11 mouse cellular contexts compared by ENCODE assay signal in genomic region chr9:35098762-35099161, GRCm38 (mm10). TPM values are rescaled to one million over a fixed set of nuclear protein-coding genes. Genes with fewer than 3 reads are reported as not detected.
DNase-seq lines count a peak whose midpoint lies in the region; ATAC-seq and TF ChIP-seq lines count a peak whose summit lies in the region.
"Had no signal": no experiment of that assay in that cellular context is flagged by ENCODE, and none has a peak within 500 bp of the region (broad histone marks: within the 10 kb centered on the region; RNA-seq: fewer than 3 reads in every experiment).

No protein-coding gene starts in this region.

- TF ChIP-seq CTCF in heart, adult 2 months (IDR thresholded peaks at IDR 0.05), result no peak
- no peak for TF ChIP-seq CTCF in lung, postnatal 0 days (IDR thresholded peaks at IDR 0.05)
- TF ChIP-seq CTCF in stomach, postnatal 0 days (IDR thresholded peaks at IDR 0.05; ENCODE audit: low read depth), result no peak

- intact Hi-C loops in heart, adult 2 months (cut with DNase I), result no loop called here

- peak; percentile 9 to 26 for DNase-seq in heart, adult 2 months
- DNase-seq in heart, adult 18-20 months, result no peak
- DNase-seq in lung, postnatal 0 days (ENCODE audit: low spot score), result no peak
- no peak for DNase-seq in lung, postnatal 25 days (ENCODE audit: low spot score)
- no peak for DNase-seq in stomach, postnatal 0 days (ENCODE audit: low spot score)
- DNase-seq in cerebellum, adult 9-11 months, result no peak
- DNase-seq in limb, embryonic 10.5 days (ENCODE audit: low spot score), result no peak
- DNase-seq: embryo, embryonic 11 days had no signal

- 76% methylated on average over 4 of the region's 4 CpGs for WGBS in heart, adult 2 months
- 56% methylated on average over 4 of the region's 4 CpGs for WGBS in lung, postnatal 0 days
- whole genome bisulfite sequencing in intestine, embryonic 16.5 days, result 76% methylated on average over 4 of the region's 4 CpGs
- 65% methylated on average over 4 of the region's 4 CpGs for WGBS in stomach, postnatal 0 days
- 84% methylated on average over 4 of the region's 4 CpGs for WGBS in limb, embryonic 10.5 days

- H3K27ac ChIP-seq in heart, adult 2 months, result no peak overlapping the region
- H3K27ac ChIP-seq in lung, postnatal 0 days (ENCODE audit: low read length), result no peak overlapping the region
- H3K27ac ChIP-seq in intestine, embryonic 16.5 days (ENCODE audit: low read length), result no peak overlapping the region
- no peak overlapping the region for H3K27ac ChIP-seq in stomach, postnatal 0 days (replicated peaks)
- no peak overlapping the region for H3K27ac ChIP-seq in limb, embryonic 10.5 days
- H3K27ac ChIP-seq: hindbrain, embryonic 15.5 days had no signal

- peaks cover 4% of the 10 kb centered on the region; the same call in 1 of the 2 replicates for H3K36me3 ChIP-seq in heart, adult 2 months (ENCODE audit: control insufficient read depth, insufficient read depth, low read length)
- H3K36me3 ChIP-seq in lung, postnatal 0 days (ENCODE audit: insufficient read depth, low read length), result no peaks in the 10 kb centered on the region
- H3K36me3 ChIP-seq in intestine, embryonic 16.5 days (ENCODE audit: control insufficient read depth, insufficient read depth, low read length), result no peaks in the 10 kb centered on the region
- 0 out of 2 replicates have a peak, but pooled peaks cover 2% of the 10 kb centered on the region for H3K36me3 ChIP-seq in stomach, postnatal 0 days (ENCODE audit: control insufficient read depth, insufficient read depth, low read length)
- peaks cover 11% of the 10 kb centered on the region for H3K36me3 ChIP-seq in limb, embryonic 10.5 days
- H3K36me3 ChIP-seq: hindbrain, embryonic 15.5 days had no signal

- H3K79me2 ChIP-seq in heart, adult 2 months (replicated peaks; ENCODE audit: control insufficient read depth, insufficient read depth, low read length), result peaks cover 4% of the 10 kb centered on the region

- no peak overlapping the region for H3K4me3 ChIP-seq in heart, adult 2 months
- H3K4me3 ChIP-seq in lung, postnatal 0 days (ENCODE audit: low read depth, low read length), result no peak overlapping the region
- peak overlapping the region; percentile 23 for H3K4me3 ChIP-seq in intestine, embryonic 16.5 days (ENCODE audit: low read length)
- H3K4me3 ChIP-seq in stomach, postnatal 0 days (ENCODE audit: low read depth, low read length), result no peak overlapping the region
- H3K4me3 ChIP-seq in limb, embryonic 10.5 days, result no peak overlapping the region
- H3K4me3 ChIP-seq: hindbrain, embryonic 15.5 days had no signal

- ATAC-seq in lung, postnatal 0 days, result peak; percentile 33
- peak; percentile 15; the same call in 1 of the 2 replicates for ATAC-seq in intestine, embryonic 16.5 days
- ATAC-seq in stomach, postnatal 0 days (ENCODE audit: low FRiP score, low TSS enrichment), result peak; percentile 50; the same call in 1 of the 2 replicates

- no peaks in the 10 kb centered on the region for H3K9me3 ChIP-seq in lung, postnatal 0 days (ENCODE audit: low read length)
- no peaks in the 10 kb centered on the region for H3K9me3 ChIP-seq in intestine, embryonic 16.5 days (ENCODE audit: control insufficient read depth, low read length)
- H3K9me3 ChIP-seq in stomach, postnatal 0 days (ENCODE audit: control insufficient read depth, low read length), result no peaks in the 10 kb centered on the region
- no peaks in the 10 kb centered on the region for H3K9me3 ChIP-seq in limb, embryonic 10.5 days (replicated peaks)
- H3K9me3 ChIP-seq: hindbrain, embryonic 15.5 days had no signal

- peaks cover 6% of the 10 kb centered on the region for H3K4me1 ChIP-seq in heart, adult 2 months (ENCODE audit: control insufficient read depth, insufficient read depth, low read length)
- H3K4me1 ChIP-seq in lung, postnatal 0 days (ENCODE audit: insufficient read depth, low read depth, low read length), result peaks cover 5% of the 10 kb centered on the region; the same call in 1 of the 2 replicates
- peaks cover 12% of the 10 kb centered on the region; the same call in 1 of the 2 replicates for H3K4me1 ChIP-seq in intestine, embryonic 16.5 days (ENCODE audit: control insufficient read depth, insufficient read depth, low read length)
- no peaks in the 10 kb centered on the region for H3K4me1 ChIP-seq in stomach, postnatal 0 days (replicated peaks; ENCODE audit: control insufficient read depth, insufficient read depth)
- H3K4me1 ChIP-seq in limb, embryonic 10.5 days, result no peaks in the 10 kb centered on the region
- H3K4me1 ChIP-seq: hindbrain, embryonic 15.5 days had no signal

- TF ChIP-seq POLR2A in heart, adult 2 months (IDR thresholded peaks at IDR 0.05; ENCODE audit: insufficient read depth, low read depth, low read length), result no peak

- no peak overlapping the region for H3K9ac ChIP-seq in heart, adult 2 months (ENCODE audit: low read depth, low read length)
- no peak overlapping the region for H3K9ac ChIP-seq in lung, postnatal 0 days (replicated peaks; ENCODE audit: low read depth)
- H3K9ac ChIP-seq in intestine, embryonic 16.5 days (ENCODE audit: low read depth, low read length), result peak overlapping the region; percentile 53
- H3K9ac ChIP-seq in stomach, postnatal 0 days (ENCODE audit: low read length), result no peak overlapping the region
- H3K9ac ChIP-seq: hindbrain, embryonic 15.5 days had no signal

- H3K4me2 ChIP-seq in lung, postnatal 0 days (replicated peaks; ENCODE audit: low read depth, low read length), result no peak overlapping the region
- no peak overlapping the region for H3K4me2 ChIP-seq in intestine, embryonic 16.5 days (ENCODE audit: low read depth, low read length)
- H3K4me2 ChIP-seq in stomach, postnatal 0 days (replicated peaks; ENCODE audit: low read depth), result no peak overlapping the region
- H3K4me2 ChIP-seq: hindbrain, embryonic 15.5 days had no signal

- TF ChIP-seq EP300 in heart, adult 2 months (IDR thresholded peaks at IDR 0.05; ENCODE audit: insufficient read depth, low read depth, low read length), result no peak
- TF ChIP-seq EP300 in lung, postnatal 0 days (IDR thresholded peaks at IDR 0.05), result no peak
- TF ChIP-seq EP300 in stomach, postnatal 0 days (optimal IDR thresholded peaks at IDR 0.05), result no peak

- H3K27me3 ChIP-seq in heart, adult 2 months (ENCODE audit: control insufficient read depth, insufficient read depth, low read length), result no peaks in the 10 kb centered on the region
- H3K27me3 ChIP-seq in lung, postnatal 0 days (replicated peaks; ENCODE audit: insufficient read depth, low read length), result no peaks in the 10 kb centered on the region
- no peaks in the 10 kb centered on the region for H3K27me3 ChIP-seq in intestine, embryonic 16.5 days (replicated peaks; ENCODE audit: control insufficient read depth, insufficient read depth, low read length)
- no peaks in the 10 kb centered on the region for H3K27me3 ChIP-seq in stomach, postnatal 0 days (ENCODE audit: control insufficient read depth, insufficient read depth, low read length)
- no peaks in the 10 kb centered on the region for H3K27me3 ChIP-seq in limb, embryonic 10.5 days (ENCODE audit: low read depth, poor library complexity, severe bottlenecking)
- H3K27me3 ChIP-seq: CH12.LX; hindbrain, embryonic 15.5 days had no signal

RNA-seq across cellular contexts. Expression of gene St3gal4, which starts 20.3 kb away (rescaled TPM):
- total RNA-seq in heart, adult 2 months (2021), result 10 to 100 TPM; 26.1 to 29.5 TPM
- polyA plus RNA-seq in heart, adult 2 months (2012; rRNA removed), result 8.6 and 11.9 TPM in 2 replicates
- total RNA-seq in heart, adult 18-20 months (2021), result 10 to 100 TPM; 24.1 to 26.0 TPM
- 50.0 and 55.7 TPM in 2 replicates for polyA plus RNA-seq in lung, postnatal 0 days (2015; fragmentation: Nextera tagmentation; extraction: Ambion mirVana)
- polyA plus RNA-seq in intestine, embryonic 16.5 days (2015; fragmentation: Nextera tagmentation; extraction: Ambion mirVana), result 250 and 291 TPM in 2 replicates
- polyA plus RNA-seq in stomach, postnatal 0 days (2015; fragmentation: Nextera tagmentation; extraction: Ambion mirVana), result 14.6 and 14.7 TPM in 2 replicates
- polyA plus RNA-seq in limb, embryonic 10.5 days (2016; fragmentation: Nextera tagmentation; extraction: Ambion mirVana), result 19.0 and 21.3 TPM in 2 replicates

Comparison
In these comparisons a context has a peak if more than half of its experiments do, and no peak if none do; other contexts are left out.
1. DNase-seq: peak in heart, adult 2 months (2 of 2); none in heart, adult 18-20 months (0 of 2), lung, postnatal 0 days (single experiment), lung, postnatal 25 days (single experiment), stomach, postnatal 0 days (single experiment), cerebellum, adult 9-11 months (single experiment) and limb, embryonic 10.5 days (single experiment).
2. Peak in every context shown above with its lines, with median percentiles within 50 percentile points of each other: ATAC-seq.